Mouse (Mus musculus): ENCODE measurements at regions not wholly inside any gene's neighbourhood (a gene's known extent, or its start where the extent isn't known, plus 50 kb on each side); places are given as distances from the start of the nearest gene placed in this dataset. TPM values are rescaled to one million over a fixed set of nuclear protein-coding genes. Genes with fewer than 3 reads are reported as not detected.

- ATAC-seq (ENCODE audit: low read depth) (no peak), DNase-seq (ENCODE audit: low spot score) (no peak)
- Histone ChIP-seq H3K9me3 (ENCODE audit: control insufficient read depth, low read length) (no peaks in the 10 kb centered on the region), H3K27me3 (replicated peaks; ENCODE audit: control insufficient read depth, insufficient read depth, low read length) (no peaks in the 10 kb centered on the region), H3K4me2 (ENCODE audit: low read depth, low read length) (no peak overlapping the region), H3K9ac (ENCODE audit: low read depth, low read length) (no peak overlapping the region), H3K4me1 (ENCODE audit: control insufficient read depth, insufficient read depth, low read length) (no peaks in the 10 kb centered on the region), H3K4me3 (ENCODE audit: low read depth, low read length) (no peak overlapping the region), H3K36me3 (ENCODE audit: control insufficient read depth, insufficient read depth, low read length) (peaks cover 9% of the 10 kb centered on the region), H3K27ac (replicated peaks; ENCODE audit: low read depth, low read length) (no peak overlapping the region)
- WGBS = 80% methylated on average over 2 of the region's 2 CpGs
Measured at GRCm38 (mm10) chr16:77671253-77671652, 69.4 kb upstream of the Gm11146 start.

- Histone ChIP-seq H3K4me2 (ENCODE audit: low read depth, low read length) (no peak overlapping the region), H3K4me3 (ENCODE audit: low read depth, low read length) (no peak overlapping the region), H3K9ac (ENCODE audit: low read depth, low read length) (no peak overlapping the region), H3K9me3 (ENCODE audit: control insufficient read depth, low read length) (no peaks in the 10 kb centered on the region), H3K27me3 (replicated peaks; ENCODE audit: control insufficient read depth, insufficient read depth, low read length) (no peaks in the 10 kb centered on the region), H3K36me3 (ENCODE audit: control insufficient read depth, insufficient read depth, low read length) (peaks cover 14% of the 10 kb centered on the region), H3K4me1 (ENCODE audit: control insufficient read depth, insufficient read depth, low read length) (peaks cover 7% of the 10 kb centered on the region), H3K27ac (replicated peaks; ENCODE audit: low read depth, low read length) (no peak overlapping the region)
- ATAC-seq (ENCODE audit: low read depth) (no peak), DNase-seq (ENCODE audit: low spot score) (no peak)
- WGBS = 86% methylated on average over 4 of the region's 4 CpGs
Measured at GRCm38 (mm10) chr16:77665781-77666180, 63.9 kb upstream of the Gm11146 start.

GRCm38 (mm10) chr16:77662107-77662518, 60.2 kb upstream of the Gm11146 start:
- DNase-seq (ENCODE audit: low spot score) (peak; percentile 82), ATAC-seq (ENCODE audit: low read depth) (peak; percentile 88)
- 0 out of 2 replicates have a peak, but pooled peaks cover 5% of the 10 kb centered on the region for H3K36me3 ChIP-seq (ENCODE audit: control insufficient read depth, insufficient read depth, low read length)
- no peak overlapping the region for H3K4me3 ChIP-seq (ENCODE audit: low read depth, low read length)
- no peaks in the 10 kb centered on the region for H3K9me3 ChIP-seq (ENCODE audit: control insufficient read depth, low read length)
- H3K9ac ChIP-seq (ENCODE audit: low read depth, low read length) = no peak overlapping the region
- 0 out of 2 replicates have a peak overlapping the region, but pooled peaks have one; percentile 3 for H3K27ac ChIP-seq (replicated peaks; ENCODE audit: low read depth, low read length)
- H3K4me1 ChIP-seq (ENCODE audit: control insufficient read depth, insufficient read depth, low read length) = peaks cover 7% of the 10 kb centered on the region
- no peaks in the 10 kb centered on the region for H3K27me3 ChIP-seq (replicated peaks; ENCODE audit: control insufficient read depth, insufficient read depth, low read length)
- H3K4me2 ChIP-seq (ENCODE audit: low read depth, low read length) = no peak overlapping the region
- 19% methylated on average over 4 of the region's 4 CpGs for WGBS

GRCm38 (mm10) chr16:77653306-77653705, 51.4 kb upstream of the Gm11146 start:
- no peak overlapping the region for H3K27ac ChIP-seq (replicated peaks; ENCODE audit: low read depth, low read length)
- ATAC-seq (ENCODE audit: low read depth) (no peak), DNase-seq (ENCODE audit: low spot score) (no peak)
- H3K27me3 ChIP-seq (replicated peaks; ENCODE audit: control insufficient read depth, insufficient read depth, low read length) = no peaks in the 10 kb centered on the region
- no peaks in the 10 kb centered on the region for H3K9me3 ChIP-seq (ENCODE audit: control insufficient read depth, low read length)
- H3K4me3 ChIP-seq (ENCODE audit: low read depth, low read length) = no peak overlapping the region
- no peak overlapping the region for H3K4me2 ChIP-seq (ENCODE audit: low read depth, low read length)
- no peaks in the 10 kb centered on the region for H3K36me3 ChIP-seq (ENCODE audit: control insufficient read depth, insufficient read depth, low read length)
- no peak overlapping the region for H3K9ac ChIP-seq (ENCODE audit: low read depth, low read length)
- 66% methylated on average over 3 of the region's 3 CpGs for WGBS
- H3K4me1 ChIP-seq (ENCODE audit: control insufficient read depth, insufficient read depth, low read length) = no peaks in the 10 kb centered on the region

Small RNAs in the stretch of these regions (microRNA-seq; reads per million reads assigned to microRNA genes)
- gene Gm25025 (ENCODE audit: borderline number of aligned reads) = not detected
